In the genomic region with DNA sequence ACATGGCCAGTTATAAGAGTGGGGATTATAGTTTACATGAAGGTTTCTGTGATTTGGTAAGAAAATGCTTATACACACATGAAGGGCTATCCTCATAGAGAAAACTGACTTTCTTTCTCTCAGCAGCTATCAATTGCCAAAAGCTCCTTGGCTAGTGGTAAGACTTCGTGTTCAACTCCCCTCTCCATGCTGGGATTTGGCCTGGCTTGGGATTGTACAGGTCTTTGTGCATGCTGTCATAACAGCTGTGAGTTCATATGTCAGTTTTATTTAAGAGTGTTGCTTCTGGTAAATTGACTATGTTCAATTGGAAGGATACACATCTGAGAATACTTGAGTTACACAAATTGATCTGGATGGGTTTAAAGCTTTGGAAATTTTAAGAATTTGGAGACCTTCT, we compare ENCODE assay signal across 16 mouse cellular contexts. TPM values are rescaled to one million over a fixed set of nuclear protein-coding genes. Genes with fewer than 3 reads are reported as not detected.
"Had no signal": no experiment of that assay in that cellular context is flagged by ENCODE, and none has a peak within 500 bp of the region (broad histone marks: within the 10 kb centered on the region; RNA-seq: fewer than 3 reads in every experiment).

No protein-coding gene starts in this region.

- H3K4me2 ChIP-seq: limb, embryonic 12.5 days; midbrain, embryonic 12.5 days; neural tube, embryonic 15.5 days had no signal

- H3K4me1 ChIP-seq: limb, embryonic 12.5 days; midbrain, embryonic 12.5 days; neural tube, embryonic 15.5 days had no signal

- H3K9me3 ChIP-seq: limb, embryonic 12.5 days; midbrain, embryonic 12.5 days; neural tube, embryonic 15.5 days had no signal

- DNase-seq: kidney, postnatal 25 days; lung, adult 18-20 months; right cerebral cortex, adult 18-20 months; thymus, postnatal 4 days had no signal

- H3K27ac ChIP-seq: left cerebral cortex, adult 2 months; limb, embryonic 12.5 days; liver, embryonic 14.5 days; midbrain, embryonic 12.5 days; neural tube, embryonic 15.5 days; stomach, postnatal 0 days had no signal

- H3K4me3 ChIP-seq: left cerebral cortex, adult 2 months; limb, embryonic 12.5 days; midbrain, embryonic 12.5 days; myocyte; neural tube, embryonic 15.5 days had no signal

- H3K27me3 ChIP-seq: limb, embryonic 12.5 days; midbrain, embryonic 12.5 days; neural tube, embryonic 15.5 days had no signal

- H3K9ac ChIP-seq: limb, embryonic 12.5 days; liver, embryonic 14.5 days; midbrain, embryonic 12.5 days; neural tube, embryonic 15.5 days had no signal

- H3K36me3 ChIP-seq: limb, embryonic 12.5 days; midbrain, embryonic 12.5 days; neural tube, embryonic 15.5 days had no signal

RNA-seq across cellular contexts. Expression of gene Aldoart1, which starts 49.1 kb away (rescaled TPM):
- total RNA-seq: layer of hippocampus, postnatal 25 days; liver, adult 2 months; megakaryocyte-erythroid progenitor cell, adult 5-6 weeks had no signal
- polyA plus RNA-seq: limb, embryonic 12.5 days; liver, adult 2 months; liver, embryonic 14.5 days; lung, embryonic 16.5 days; midbrain, embryonic 12.5 days; neural tube, embryonic 11.5 days; neural tube, embryonic 15.5 days; stomach, postnatal 0 days had no signal
